Mouse (Mus musculus) ovary, postnatal 14 days (tissue): ENCODE data around the gene Ube2cbp.

Source experiments
- DNase-seq: peaks from one replicate; pipeline ENCODE4 v3.0.0; 2022; ENCODE audit warnings: low spot score

Gene Ube2cbp

DNA sequence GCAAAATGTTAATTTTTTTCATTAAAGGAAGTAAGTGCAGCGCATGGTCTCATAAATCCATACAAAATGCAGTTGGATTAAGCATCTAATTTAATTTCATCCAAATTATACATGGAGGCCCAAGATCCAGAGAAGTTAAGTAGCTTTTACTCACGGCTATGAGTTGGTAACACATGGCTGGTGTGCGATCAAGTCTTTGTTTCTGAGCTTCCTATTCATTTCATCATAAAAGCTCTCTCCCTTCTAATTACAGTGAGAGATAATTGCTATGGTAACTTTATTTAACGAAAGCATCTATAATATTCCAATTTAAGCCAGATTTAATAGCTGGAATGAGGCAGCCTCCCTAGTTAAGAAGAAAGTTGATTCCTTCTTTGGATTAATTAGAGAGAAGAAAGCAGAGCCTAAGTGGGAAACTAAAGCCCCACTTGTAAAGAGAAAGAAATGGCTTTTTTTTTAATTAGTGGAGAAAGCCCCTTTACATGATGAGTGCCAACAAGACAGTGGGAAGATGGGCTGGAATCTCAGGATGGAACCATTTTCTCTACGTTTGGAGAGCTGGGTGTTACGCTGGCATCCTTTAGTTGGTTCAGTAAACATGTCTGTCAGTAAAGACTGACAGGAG, 145.1 kb downstream of the Ube2cbp start:
- no peak for DNase-seq

DNA sequence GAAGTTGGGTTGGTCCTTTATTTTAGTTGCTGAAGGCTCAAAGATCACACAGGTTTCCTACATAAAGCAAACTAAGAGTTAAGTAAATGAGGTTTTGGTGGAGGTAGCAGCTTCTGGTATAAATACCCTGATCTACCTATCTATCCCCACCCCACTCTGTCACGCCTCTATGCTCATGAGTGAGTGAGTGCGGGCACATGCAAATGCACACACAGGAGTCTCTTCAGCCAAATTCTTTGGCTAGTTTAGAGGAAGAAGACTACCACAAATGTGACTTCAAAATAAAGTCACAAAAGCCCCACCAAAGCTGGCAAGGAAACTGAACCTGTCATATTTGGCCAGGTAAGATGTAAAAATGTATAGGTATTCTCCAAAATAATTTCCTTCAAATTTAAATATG, 149.1 kb downstream of the Ube2cbp start:
- DNase-seq = no peak

DNA sequence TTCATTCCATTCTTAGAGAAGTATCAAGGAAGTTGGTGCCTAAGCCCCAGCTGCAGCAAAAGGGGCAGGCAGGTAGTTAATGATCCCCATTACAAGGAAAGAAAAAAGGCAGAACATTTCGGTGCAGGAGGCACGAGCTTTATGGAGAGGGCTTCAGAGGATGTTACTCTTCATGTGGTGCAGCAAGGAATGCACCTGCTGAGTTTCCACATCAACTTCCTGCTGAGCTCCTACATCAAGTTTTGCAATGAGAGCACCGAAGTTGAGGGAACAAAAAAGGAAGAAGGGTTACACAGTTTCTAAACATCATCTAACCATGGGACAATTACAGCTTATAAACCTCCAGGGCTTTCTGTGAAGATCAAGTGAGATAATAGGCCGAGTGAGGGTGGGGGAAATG, 156.1 kb downstream of the Ube2cbp start:
- DNase-seq = no peak

DNA sequence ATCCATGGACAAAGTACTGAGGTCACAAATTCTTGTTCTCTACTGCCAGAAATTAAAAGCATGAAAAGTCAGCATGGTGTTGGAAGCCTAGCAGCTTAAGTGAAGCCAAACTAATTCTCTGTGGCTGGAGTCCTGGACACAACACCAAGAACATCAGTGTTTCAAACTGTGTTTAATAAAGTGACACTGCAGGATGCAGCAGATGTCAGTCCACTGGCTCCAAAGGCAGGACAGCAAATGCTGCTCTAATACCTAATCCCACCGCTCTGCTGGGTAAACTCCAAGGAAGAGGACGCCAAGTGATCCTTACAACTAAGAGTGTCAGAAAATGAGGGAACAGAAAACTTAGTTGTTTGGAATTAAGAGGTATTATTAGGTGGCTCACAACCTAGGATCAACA, 158.2 kb downstream of the Ube2cbp start:
- no peak for DNase-seq

DNA sequence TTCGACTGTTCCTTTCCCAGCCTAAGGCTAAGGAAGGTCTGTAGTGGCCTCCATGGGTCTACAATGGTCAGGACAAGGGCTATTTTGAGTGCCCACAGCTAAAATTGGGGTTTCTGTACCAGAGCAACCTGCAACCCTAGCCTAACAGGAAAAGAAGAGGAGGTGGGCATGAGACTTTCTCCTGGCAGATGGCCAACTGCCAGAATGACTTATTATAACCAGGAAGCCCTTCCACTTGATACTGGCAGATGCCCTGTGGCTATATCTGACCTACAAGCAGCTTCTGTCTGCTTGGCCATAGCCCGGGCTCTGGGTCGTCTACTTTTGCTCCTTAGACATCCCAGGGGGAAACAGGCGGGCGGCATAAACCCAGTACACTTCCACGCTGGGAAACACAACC, 163.3 kb downstream of the Ube2cbp start:
- no peak for DNase-seq

DNA sequence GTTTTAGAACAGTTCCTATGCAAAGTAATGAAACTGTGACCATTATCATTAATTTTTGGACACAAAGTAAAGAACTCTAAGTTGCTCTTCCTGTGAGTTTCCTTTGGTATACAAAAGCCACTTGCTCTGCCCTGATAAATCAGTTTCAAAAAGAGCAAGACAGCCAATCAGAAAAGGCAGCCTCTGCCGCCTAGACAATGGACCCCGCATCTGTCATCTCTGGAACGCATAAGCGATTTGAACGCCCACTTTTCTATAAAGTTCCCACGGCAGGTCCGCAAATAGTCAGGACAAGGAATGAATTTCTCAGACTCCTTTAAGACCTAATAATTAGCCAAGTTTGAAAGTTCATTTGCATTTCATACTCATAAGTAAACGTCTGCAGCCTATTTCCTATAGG, 166.2 kb downstream of the Ube2cbp start:
- DNase-seq = no peak

DNA sequence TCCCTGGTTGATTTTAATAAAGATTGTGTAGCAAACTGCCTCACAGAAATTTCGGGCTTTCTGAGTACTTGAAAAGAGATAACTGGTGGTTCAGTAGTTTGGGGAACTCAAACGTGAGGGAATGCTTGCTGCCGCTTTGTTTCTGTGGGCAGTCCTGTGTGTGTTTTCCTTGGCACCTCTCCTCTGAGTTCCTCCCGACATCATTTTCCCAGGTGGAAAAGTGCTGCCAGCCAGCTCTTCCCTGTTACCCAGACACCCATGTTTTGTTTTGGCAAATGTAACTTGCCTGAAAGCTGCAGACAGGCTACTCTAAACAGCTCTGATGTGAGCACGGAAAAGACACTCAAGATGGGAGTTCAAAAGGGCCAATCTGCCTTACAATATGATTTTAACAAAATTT, 166.6 kb downstream of the Ube2cbp start:
- DNase-seq = no peak

DNA sequence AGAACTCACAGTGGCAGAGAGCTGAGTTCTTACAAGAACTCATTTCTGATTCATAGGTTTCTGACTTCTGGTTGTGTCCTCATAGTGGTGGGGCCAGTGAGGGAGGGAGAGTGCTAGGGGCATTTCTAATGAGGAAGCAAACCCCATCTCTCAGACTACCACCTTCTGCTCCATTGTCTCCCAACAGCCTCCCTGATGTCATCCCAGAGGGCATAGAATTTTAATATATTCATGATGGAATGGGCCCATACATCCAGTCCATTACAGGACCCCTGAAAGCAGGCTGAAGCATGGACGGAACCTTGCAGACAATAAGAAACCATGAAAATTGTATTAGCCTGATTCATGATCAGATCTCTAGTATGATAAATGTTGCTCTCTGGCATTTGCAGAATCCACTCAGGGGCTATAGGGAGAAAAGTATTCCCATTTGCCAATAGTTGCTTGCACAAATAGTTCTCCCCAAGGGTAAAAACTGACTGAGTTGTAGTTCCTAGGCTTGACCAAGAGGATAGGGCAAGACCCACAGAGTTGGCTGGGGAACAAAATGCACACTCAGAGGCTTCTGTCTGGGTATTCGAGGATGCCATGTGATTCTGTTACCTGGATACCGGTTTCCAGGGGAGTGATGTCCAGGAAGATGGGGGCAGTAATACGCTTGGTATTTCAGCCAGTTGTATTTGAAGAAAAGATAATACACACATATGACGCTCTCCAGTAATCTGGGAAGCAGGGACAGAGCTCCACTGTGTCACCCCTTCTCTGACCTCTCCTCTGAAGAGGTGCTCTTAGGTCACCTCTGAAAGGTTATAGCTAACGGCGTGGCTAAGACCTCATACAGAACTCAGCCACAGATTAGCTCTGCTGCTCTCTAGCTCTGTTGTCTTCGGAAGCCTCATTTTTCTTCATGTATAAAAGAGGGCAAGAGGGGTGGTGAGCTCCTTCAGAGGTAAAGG, 167.8 kb downstream of the Ube2cbp start:
- DNase-seq = no peak

DNA sequence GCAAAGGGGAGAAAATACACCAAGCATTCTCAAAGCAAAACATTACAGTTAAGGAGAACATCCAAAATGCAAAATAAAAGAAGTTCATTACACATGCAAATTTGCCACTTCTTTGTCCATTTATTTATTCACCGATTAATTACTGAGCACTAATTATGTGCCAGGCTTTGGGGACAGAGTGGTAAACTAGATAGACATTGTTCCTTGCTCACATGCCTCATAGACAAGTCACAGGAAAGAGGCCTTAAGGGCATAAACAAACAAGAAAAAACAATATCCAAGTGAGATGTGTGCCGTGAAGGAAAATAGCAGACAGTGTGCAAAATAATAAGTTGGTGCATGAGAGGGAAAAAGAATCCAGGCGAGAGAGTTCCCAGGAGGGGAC, 177.2 kb downstream of the Ube2cbp start:
- no peak for DNase-seq

DNA sequence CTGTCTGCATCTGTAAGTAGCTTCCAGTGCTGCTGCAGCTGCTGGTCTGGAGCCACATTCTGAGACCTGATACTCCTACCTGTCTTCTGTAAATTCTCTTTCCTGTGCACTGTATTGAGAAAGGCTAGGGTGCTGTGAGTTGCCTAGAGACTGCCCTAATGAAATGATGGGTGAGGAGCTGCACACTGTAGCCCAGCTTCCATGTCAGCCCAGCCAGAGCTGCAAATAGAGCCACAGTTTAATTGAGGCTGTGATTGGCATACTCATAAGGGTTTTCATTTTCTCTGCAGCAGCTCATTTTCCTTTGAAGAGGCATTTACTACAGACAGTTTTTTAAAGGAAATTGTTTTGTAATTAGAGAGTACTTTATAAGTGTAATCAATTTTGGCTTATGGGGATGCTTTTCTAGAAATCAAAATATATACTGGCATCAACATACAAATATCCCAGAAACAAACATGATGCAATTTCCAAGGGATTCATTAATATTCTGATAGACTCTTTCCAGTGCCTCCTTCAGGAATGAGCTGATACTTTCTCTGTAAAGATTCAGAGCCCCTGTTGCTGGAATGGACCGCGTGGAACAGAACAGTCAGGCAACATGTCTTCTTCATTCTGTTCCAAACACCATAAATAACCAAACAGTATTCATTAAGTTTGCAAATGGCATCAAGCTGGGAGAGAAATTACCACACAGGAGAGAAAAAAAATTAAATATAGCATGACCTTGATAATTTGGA, 177.8 kb downstream of the Ube2cbp start:
- no peak for DNase-seq

DNA sequence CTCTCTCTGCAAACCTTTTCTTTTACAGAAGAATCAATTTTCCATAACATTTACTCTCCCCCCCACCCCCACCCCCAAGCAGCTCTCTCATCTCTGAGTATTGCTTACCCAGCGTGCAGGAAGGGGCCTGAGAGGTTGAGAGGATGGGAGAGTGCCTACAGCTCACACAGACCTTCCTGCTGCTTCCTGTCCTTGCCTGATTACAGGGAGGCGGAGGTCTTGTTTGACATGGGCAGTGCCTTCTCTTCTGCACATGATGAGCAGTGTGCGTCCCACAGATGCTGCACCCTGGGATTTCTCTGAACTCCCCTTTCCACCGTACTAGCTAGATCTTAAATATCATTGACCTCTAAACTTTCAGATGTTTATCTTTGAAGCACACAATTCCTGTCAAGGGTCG, 182.2 kb downstream of the Ube2cbp start:
- no peak for DNase-seq

DNA sequence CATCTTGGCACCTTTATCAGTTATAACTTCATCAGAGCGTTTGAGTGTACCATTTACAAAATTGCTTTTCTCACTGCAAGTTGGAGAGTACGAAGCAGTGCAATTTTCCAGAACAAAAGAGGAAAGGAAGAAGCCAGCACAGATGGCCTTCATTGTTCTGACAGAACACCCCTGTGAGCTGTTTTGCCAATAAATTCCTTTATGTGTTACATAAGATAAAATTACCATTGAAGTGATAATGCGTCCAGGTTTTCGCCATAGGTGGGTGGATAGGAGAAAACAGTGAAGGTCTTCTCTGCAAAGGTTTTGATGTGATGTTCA, 183.6 kb downstream of the Ube2cbp start:
- no peak for DNase-seq

DNA sequence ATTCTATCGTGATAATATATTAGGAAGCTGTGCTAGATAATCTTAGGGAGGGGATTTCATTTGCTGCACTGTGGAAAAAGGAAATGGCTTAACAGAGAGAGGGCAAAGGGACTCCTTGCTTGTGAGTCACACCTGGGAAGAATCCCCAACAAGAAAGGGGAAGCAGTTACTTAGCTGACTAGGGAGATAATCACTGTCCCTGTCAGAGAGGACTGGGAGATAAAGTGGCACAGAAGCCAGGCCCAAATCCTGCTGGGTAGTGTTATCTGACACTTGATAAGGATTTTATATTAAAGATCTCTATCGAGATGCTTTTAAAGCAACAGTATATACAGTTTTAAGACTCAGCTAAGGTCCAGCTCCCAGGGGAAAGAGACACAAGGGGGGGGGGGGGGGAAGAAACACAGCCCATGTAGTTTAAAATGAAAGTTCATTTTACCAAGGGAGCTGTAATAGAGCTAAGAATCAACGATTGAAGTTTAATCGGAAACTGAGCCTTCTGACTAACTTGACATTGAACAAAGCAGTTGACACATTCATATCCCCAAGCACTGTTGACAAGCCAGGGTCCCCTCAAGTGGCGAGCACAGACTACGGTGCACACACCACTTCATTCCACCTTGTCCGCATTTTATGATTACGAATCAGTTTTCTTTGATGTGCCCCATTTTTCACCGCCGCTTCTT, 184.1 kb downstream of the Ube2cbp start:
- no peak for DNase-seq

DNA sequence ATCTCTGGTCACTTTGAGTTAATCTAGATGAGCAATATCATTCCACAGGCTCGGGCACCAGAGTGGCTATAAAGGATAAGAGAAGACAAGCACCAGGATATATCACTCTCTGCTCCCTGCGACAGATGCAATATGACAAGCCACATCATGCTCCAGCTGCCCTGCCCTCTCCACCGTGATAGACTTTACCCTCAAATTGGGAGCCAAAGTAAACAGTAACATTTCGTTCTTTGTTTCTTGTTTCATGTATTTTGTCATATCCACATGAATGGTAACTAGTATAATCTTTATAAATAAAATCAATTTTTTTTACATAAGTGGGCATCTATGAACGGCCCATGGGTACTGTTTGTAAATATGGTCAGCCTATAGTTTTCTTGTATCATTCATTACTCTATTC, 195.2 kb downstream of the Ube2cbp start:
- no peak for DNase-seq

DNA sequence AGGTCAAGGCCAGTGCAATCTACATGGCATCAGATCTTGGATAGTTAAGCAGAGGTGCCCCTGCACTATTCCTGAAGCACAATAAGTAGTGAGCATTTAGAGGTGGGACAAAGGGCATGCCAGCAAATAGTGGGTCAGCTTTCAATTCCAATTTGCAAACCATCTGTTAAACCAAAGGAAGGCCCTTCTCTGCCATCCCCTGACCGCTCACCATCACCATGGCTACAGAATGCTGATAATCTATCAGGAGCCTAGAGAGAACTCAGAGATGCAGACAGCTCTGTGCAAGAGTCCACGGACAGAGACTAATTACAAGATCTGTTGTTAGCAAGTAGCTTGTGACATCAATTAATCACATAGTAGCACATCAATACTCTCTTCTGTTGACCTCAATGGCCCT, 198.1 kb downstream of the Ube2cbp start:
- no peak for DNase-seq
